Mouse (Mus musculus) hindbrain, embryonic 15.5 days (tissue): Measurements from ENCODE around the gene Dpysl4. TPM values are rescaled to one million over a fixed set of nuclear protein-coding genes. Genes with fewer than 3 reads are reported as not detected.

Experiments
- ATAC-seq: fragments of 200-750 bp; cut with Nextera tagmentation; 2 replicates; pipeline ENCODE4 v1.8.0; 2017; ENCODE audit warnings: low read depth, moderate number of reproducible peaks, moderate TSS enrichment; ENCODE audit not compliant: low FRiP score
- H3K27ac ChIP-seq: fragments of 300-500 bp; sonication (generic); replicated peaks from 2 replicates; pipeline ENCODE4 v1.5.1; 2015; ENCODE audit warnings: mild to moderate bottlenecking, inconsistent platforms
- H3K27me3 ChIP-seq: fragments of 300-500 bp; sonication (generic); 2 replicates; pipeline ENCODE4 v1.6.1; 2015; ENCODE audit warnings: control low read depth, inconsistent platforms
- H3K36me3 ChIP-seq: fragments of 300-500 bp; sonication (generic); 2 replicates; pipeline ENCODE4 v1.6.1; 2015; ENCODE audit warnings: control low read depth, inconsistent platforms
- H3K4me1 ChIP-seq: fragments of 300-500 bp; sonication (generic); replicated peaks from 2 replicates; pipeline ENCODE4 v1.6.1; 2015; ENCODE audit warnings: control low read depth, inconsistent platforms
- H3K4me2 ChIP-seq: fragments of 300-500 bp; sonication (generic); 2 replicates; pipeline ENCODE4 v1.6.1; 2015; ENCODE audit warnings: moderate library complexity, mild to moderate bottlenecking, inconsistent platforms
- H3K4me3 ChIP-seq: fragments of 300-500 bp; sonication (generic); 2 replicates; pipeline ENCODE4 v1.5.1; 2015; ENCODE audit warnings: mild to moderate bottlenecking, inconsistent platforms
- H3K9ac ChIP-seq: fragments of 300-500 bp; sonication (generic); 2 replicates; pipeline ENCODE4 v1.6.1; 2015; ENCODE audit warnings: inconsistent platforms
- H3K9me3 ChIP-seq: fragments of 300-500 bp; sonication (generic); 2 replicates; pipeline ENCODE4 v1.6.1; 2016; ENCODE audit warnings: control low read depth, inconsistent platforms
- WGBS: fragments of 180-500 bp; shearing (Covaris S2); methylation state at CpG from one replicate; pipeline ENCODE4 v1.1.7; 2015; 5-methylcytosine and 5-hydroxymethylcytosine counted together
- polyA plus RNA-seq: library from polyadenylated mRNA; unstranded; fragments of >200 nt; fragmentation: Nextera tagmentation; extraction: Ambion mirVana; gene quantifications from 2 replicates; pipeline ENCODE4 v1.2.1, GENCODE M21; 2015

Dpysl4 gene
- polyA plus RNA-seq, 1 experiment from 2014 or later, result 192 TPM

DNA sequence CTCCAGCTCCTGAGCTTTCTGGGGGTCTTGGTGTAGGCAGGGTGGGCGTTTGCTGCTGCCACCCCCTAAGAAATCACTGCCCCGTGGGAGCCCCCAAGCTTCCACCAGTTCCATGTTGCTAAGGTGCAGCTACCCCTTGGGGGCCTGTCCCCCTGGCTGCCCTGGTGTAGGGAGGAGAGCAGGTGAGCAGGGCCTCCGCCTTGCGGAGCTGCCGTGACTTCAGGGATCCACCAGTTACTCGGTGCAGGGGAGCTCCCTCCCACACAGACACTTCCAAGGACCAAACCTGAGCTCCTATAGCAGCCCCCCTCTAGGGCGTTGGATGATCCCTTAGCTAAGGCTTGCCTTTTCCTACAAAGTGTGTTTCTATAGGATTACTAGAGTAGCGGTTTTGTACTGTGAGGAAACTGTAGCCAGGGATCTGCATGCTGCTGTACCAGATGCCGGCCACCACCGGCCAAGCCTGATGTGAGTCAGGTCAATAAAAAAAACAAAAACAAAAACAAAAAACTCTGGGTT is 15.5 kb downstream of the Dpysl4 start:
- H3K4me2 ChIP-seq, result no peak overlapping the region
- ATAC-seq, result no peak
- no peaks in the 10 kb centered on the region for H3K9me3 ChIP-seq
- no peaks in the 10 kb centered on the region for H3K27me3 ChIP-seq
- H3K27ac ChIP-seq, result 0 out of 2 replicates have a peak overlapping the region, but pooled peaks have one; percentile 38
- no peaks in the 10 kb centered on the region for H3K4me1 ChIP-seq
- no peak overlapping the region for H3K4me3 ChIP-seq
- H3K9ac ChIP-seq, result no peak overlapping the region
- H3K36me3 ChIP-seq, result peaks cover 32% of the 10 kb centered on the region
- WGBS, result 81% methylated on average over 10 of the region's 10 CpGs

DNA sequence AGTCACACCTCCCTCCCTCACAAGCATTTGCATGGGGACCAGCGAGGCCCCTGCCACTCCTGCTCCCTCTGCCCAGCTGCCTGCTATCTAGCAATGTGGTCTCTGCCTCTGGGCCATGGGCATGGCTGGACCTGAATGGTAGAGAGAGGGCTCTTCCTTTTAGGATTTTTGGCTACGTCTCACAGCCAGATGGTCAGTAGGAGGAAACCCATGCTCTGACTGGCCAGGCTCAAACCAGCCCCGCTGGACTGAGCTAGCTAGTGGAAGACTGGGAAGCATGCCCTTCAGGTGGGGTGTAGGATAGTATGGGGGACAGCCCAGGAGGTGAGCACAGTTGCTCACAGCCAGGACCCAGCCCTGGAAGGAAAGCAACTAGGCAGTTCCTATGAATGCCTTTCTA is 16.0 kb downstream of the Dpysl4 start:
- Histone ChIP-seq H3K36me3 (peaks cover 32% of the 10 kb centered on the region), H3K4me2 (no peak overlapping the region), H3K4me1 (no peaks in the 10 kb centered on the region), H3K9me3 (no peaks in the 10 kb centered on the region), H3K27me3 (no peaks in the 10 kb centered on the region), H3K9ac (no peak overlapping the region), H3K4me3 (no peak overlapping the region), H3K27ac (peak overlapping the region; percentile 3; the same call in 1 of the 2 replicates)
- 61% methylated on average over 3 of the region's 3 CpGs for WGBS
- ATAC-seq, result no peak

GRCm38 (mm10) chr7:139103960-139104381 is 18.2 kb downstream of the Dpysl4 start:
- Histone ChIP-seq H3K4me2 (no peak overlapping the region), H3K4me1 (no peaks in the 10 kb centered on the region), H3K27me3 (no peaks in the 10 kb centered on the region), H3K27ac (0 out of 2 replicates have a peak overlapping the region, but pooled peaks have one; percentile 25), H3K4me3 (no peak overlapping the region), H3K9me3 (no peaks in the 10 kb centered on the region), H3K36me3 (peaks cover 17% of the 10 kb centered on the region), H3K9ac (no peak overlapping the region)
- ATAC-seq, result peak; percentile 30
- WGBS, result 46% methylated on average over 10 of the region's 10 CpGs

DNA sequence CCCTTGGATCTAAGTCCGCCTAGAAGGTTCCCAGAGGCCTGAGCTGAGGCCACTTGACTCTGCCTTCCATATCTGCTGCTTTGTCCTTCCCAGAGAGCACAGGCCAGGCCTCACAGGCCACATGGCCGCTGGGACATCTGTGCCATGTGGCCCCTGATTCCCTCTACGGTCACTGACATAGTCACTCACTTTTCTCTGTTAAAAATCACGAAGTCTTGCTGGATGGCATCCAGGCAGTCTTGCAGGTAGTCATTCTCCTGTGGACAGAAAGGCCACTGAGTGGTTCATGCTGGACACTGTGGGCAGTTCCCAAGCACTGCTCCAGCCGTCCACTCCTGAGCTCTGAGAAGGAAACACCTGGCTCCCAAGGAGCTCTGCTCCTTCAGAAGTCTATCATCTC is 19.3 kb downstream of the Dpysl4 start:
- WGBS, result 82% methylated on average over 5 of the region's 5 CpGs
- Histone ChIP-seq H3K36me3 (peaks cover 9% of the 10 kb centered on the region), H3K4me1 (no peaks in the 10 kb centered on the region), H3K27ac (no peak overlapping the region), H3K27me3 (no peaks in the 10 kb centered on the region), H3K9ac (no peak overlapping the region), H3K4me2 (no peak overlapping the region), H3K4me3 (no peak overlapping the region), H3K9me3 (no peaks in the 10 kb centered on the region)
- ATAC-seq, result no peak

- Histone ChIP-seq H3K27me3 (no peaks in the 10 kb centered on the region), H3K27ac (no peak overlapping the region), H3K36me3 (peaks cover 3% of the 10 kb centered on the region), H3K4me2 (no peak overlapping the region), H3K9ac (no peak overlapping the region), H3K4me3 (no peak overlapping the region), H3K4me1 (no peaks in the 10 kb centered on the region), H3K9me3 (no peaks in the 10 kb centered on the region)
- WGBS, result 76% methylated on average over 7 of the region's 7 CpGs
- no peak for ATAC-seq
Observed at GRCm38 (mm10) chr7:139105705-139106104, 19.9 kb downstream of the Dpysl4 start.

DNA sequence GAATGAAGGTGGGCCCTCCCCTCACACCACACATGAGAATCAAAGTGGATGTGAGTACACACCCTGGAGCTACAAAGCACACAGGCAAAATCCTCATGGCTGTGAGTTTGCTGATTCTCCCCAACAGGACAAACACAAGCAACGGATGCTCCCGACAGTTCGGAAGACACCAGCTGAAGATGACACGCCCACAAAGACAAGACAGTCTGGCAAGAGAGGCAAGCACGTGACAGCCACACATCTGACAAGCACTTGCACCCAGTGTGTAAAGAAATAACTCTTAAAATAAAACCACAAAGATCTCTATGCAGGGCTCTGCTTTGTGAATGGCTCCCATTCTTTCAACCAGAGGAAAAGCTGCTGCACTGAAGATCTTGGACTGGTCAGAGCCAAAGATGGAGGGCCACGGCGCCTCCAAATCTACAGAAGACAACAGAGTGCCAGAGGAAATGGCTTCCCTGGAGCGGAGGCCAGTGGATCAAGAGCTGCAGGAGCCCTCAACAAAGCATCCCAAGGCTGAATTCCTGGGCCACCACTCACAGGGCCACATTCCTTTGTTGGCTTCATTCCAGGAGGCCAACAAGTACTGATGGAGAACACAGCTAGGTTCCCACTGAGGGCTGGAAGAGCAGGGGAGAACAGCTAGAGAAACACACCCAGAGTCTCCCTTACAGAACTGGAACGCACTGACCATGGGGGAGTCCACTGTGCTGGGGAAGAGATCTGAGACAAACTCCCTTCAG is 22.3 kb downstream of the Dpysl4 start:
- no peak overlapping the region for H3K27ac ChIP-seq
- 83% methylated on average over 9 of the region's 9 CpGs for WGBS
- no peak overlapping the region for H3K4me2 ChIP-seq
- H3K9ac ChIP-seq, result no peak overlapping the region
- no peak for ATAC-seq
- no peak overlapping the region for H3K4me3 ChIP-seq
- H3K4me1 ChIP-seq, result no peaks in the 10 kb centered on the region
- H3K36me3 ChIP-seq, result no peaks in the 10 kb centered on the region
- H3K9me3 ChIP-seq, result no peaks in the 10 kb centered on the region
- no peaks in the 10 kb centered on the region for H3K27me3 ChIP-seq

- peak; percentile 83 for ATAC-seq
- no peak overlapping the region for H3K9ac ChIP-seq
- H3K27ac ChIP-seq, result no peak overlapping the region
- no peak overlapping the region for H3K4me2 ChIP-seq
- no peaks in the 10 kb centered on the region for H3K27me3 ChIP-seq
- WGBS, result 45% methylated on average over 13 of the region's 13 CpGs
- H3K4me3 ChIP-seq, result no peak overlapping the region
- no peaks in the 10 kb centered on the region for H3K36me3 ChIP-seq
- no peaks in the 10 kb centered on the region for H3K4me1 ChIP-seq
- no peaks in the 10 kb centered on the region for H3K9me3 ChIP-seq
Observed at GRCm38 (mm10) chr7:139119152-139119774, 33.5 kb downstream of the Dpysl4 start.

DNA sequence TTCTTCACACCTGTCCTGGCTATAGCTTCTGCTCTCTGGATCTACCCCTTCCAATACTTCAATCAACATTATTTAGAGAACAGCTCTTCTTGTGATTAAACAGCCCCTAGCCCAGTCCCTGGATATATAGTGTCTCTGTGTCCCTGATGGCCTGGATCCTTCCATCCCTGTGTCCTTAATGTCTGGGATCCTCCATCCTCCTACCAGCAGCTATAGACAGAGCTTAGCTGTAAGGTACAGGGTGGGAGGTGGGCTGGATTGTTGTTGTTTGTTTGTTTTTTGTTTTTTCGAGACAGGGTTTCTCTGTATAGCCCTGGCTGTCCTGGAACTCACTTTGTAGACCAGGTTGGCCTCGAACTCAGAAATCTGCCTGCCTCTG is 34.0 kb downstream of the Dpysl4 start:
- ATAC-seq, result peak; percentile 48; the same call in 1 of the 2 replicates

DNA sequence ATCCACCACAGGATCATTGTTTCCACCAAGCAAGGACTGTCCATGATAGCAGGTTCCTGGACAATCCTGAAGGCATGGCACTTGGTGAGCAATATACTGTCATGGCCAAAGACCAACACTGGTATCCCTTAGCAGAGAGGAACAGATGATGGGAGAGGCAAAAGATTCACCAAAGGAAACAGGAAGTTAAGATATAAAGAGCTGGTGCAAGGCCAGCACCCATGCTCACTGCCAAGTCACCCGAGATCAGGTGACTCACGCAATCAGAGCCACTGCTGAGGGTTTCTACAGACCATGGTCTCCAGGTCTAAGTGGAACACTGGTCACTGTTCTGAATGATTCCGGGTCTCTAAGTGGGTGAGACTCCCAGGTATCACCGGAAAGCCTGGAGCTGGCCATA is 40.1 kb downstream of the Dpysl4 start:
- no peak overlapping the region for H3K9ac ChIP-seq
- no peak overlapping the region for H3K27ac ChIP-seq
- no peaks in the 10 kb centered on the region for H3K9me3 ChIP-seq
- peaks cover 16% of the 10 kb centered on the region for H3K4me1 ChIP-seq
- no peak for ATAC-seq
- H3K27me3 ChIP-seq, result no peaks in the 10 kb centered on the region
- H3K4me3 ChIP-seq, result no peak overlapping the region
- 94% methylated on average over 4 of the region's 4 CpGs for WGBS
- no peak overlapping the region for H3K4me2 ChIP-seq
- no peaks in the 10 kb centered on the region for H3K36me3 ChIP-seq

More for the DNA sequence above, 34.0 kb downstream of the Dpysl4 start:
- H3K27me3 ChIP-seq, result no peaks in the 10 kb centered on the region
- H3K36me3 ChIP-seq, result no peaks in the 10 kb centered on the region
- H3K27ac ChIP-seq, result no peak overlapping the region
- no peaks in the 10 kb centered on the region for H3K4me1 ChIP-seq
- H3K4me2 ChIP-seq, result no peak overlapping the region
- no peak overlapping the region for H3K9ac ChIP-seq
- H3K9me3 ChIP-seq, result no peaks in the 10 kb centered on the region
- no peak overlapping the region for H3K4me3 ChIP-seq
- WGBS, result 82% methylated on average over 2 of the region's 2 CpGs

DNA sequence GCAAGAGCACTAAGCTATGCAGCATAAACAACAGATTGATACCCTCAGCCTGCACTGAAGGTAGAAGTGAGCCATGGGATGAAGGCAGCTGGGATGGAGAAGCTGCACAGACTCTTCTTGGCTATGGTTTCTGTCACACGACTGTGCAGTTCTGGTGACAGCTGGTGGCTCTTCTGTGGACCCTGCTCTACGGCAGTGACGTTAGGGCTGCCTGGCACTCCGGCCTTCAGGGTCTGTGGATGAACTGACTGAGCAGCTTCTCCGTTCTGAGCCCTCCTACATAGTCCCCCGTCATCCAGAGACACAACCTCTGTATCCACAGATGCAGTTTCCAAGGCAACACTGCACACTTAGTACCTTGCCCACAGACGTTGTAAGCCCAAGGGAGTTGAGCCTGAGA is 40.7 kb downstream of the Dpysl4 start:
- no peak overlapping the region for H3K27ac ChIP-seq
- H3K36me3 ChIP-seq, result no peaks in the 10 kb centered on the region
- H3K9ac ChIP-seq, result no peak overlapping the region
- WGBS, result 57% methylated on average over 7 of the region's 7 CpGs
- H3K9me3 ChIP-seq, result no peaks in the 10 kb centered on the region
- peak; percentile 40; the same call in 1 of the 2 replicates for ATAC-seq
- H3K4me1 ChIP-seq, result peaks cover 21% of the 10 kb centered on the region
- H3K27me3 ChIP-seq, result no peaks in the 10 kb centered on the region
- no peak overlapping the region for H3K4me2 ChIP-seq
- H3K4me3 ChIP-seq, result no peak overlapping the region

DNA sequence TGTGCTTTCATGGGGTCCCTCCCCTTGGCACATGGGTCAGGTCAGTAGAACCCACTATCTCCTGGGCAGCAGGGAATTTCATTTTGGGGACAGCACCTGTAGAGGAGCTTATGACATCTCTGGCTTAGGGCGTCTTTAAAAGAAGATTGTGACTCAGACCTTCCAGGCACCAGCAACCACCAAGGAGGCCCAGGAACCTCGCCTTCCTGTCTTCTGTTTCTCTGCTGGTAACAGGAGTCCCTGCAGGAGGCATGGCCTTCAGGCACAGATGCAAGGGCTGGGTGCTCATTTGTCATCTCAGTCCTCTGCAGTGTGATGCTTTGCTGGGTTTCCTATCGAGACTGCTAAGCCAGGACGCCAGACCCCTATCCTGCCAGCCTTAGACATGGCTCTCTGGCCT is 43.2 kb downstream of the Dpysl4 start:
- no peak for ATAC-seq

GRCm38 (mm10) chr7:139130361-139130760 is 44.6 kb downstream of the Dpysl4 start:
- 25% methylated on average over 6 of the region's 6 CpGs for WGBS
- H3K9ac ChIP-seq, result no peak overlapping the region
- no peak overlapping the region for H3K4me3 ChIP-seq
- ATAC-seq, result no peak
- peaks cover 22% of the 10 kb centered on the region for H3K4me1 ChIP-seq
- no peak overlapping the region for H3K27ac ChIP-seq
- H3K9me3 ChIP-seq, result no peaks in the 10 kb centered on the region
- no peaks in the 10 kb centered on the region for H3K27me3 ChIP-seq
- H3K36me3 ChIP-seq, result no peaks in the 10 kb centered on the region
- no peak overlapping the region for H3K4me2 ChIP-seq

More for the DNA sequence above, 43.2 kb downstream of the Dpysl4 start:
- Histone ChIP-seq H3K27me3 (no peaks in the 10 kb centered on the region), H3K4me3 (no peak overlapping the region), H3K27ac (no peak overlapping the region), H3K9ac (no peak overlapping the region), H3K36me3 (no peaks in the 10 kb centered on the region), H3K4me2 (no peak overlapping the region), H3K9me3 (no peaks in the 10 kb centered on the region), H3K4me1 (peaks cover 22% of the 10 kb centered on the region)
- 85% methylated on average over 4 of the region's 4 CpGs for WGBS
